Mouse (Mus musculus) heart, embryonic 14.5 days (tissue): ENCODE measurements at regions not wholly inside any gene's neighbourhood (a gene's known extent, or its start where the extent isn't known, plus 50 kb on each side); places are given as distances from the start of the nearest gene placed in this dataset.

Experiments used
- ATAC-seq: fragments of 200-750 bp; cut with Nextera tagmentation; 2 replicates; pipeline ENCODE4 v1.8.0; 2017; ENCODE audit warnings: low read depth, moderate TSS enrichment; ENCODE audit not compliant: insufficient number of reproducible peaks, insufficient read depth, low FRiP score
- H3K27ac ChIP-seq, 2 experiments: fragments of 200-500 bp in 1 of 2; fragments of 300-500 bp in 1 of 2; sonication (generic) in 1 of 2; replicated peaks in 1 of 2; 2 replicates each; pipeline ENCODE4 v1.5.1; 2012 to 2014; ENCODE audit warnings: low read depth in 2 of 2, low read length in 2 of 2, control low read depth in 1 of 2, mild to moderate bottlenecking in 1 of 2, mixed read lengths in 1 of 2; ENCODE audit not compliant: control insufficient read depth in 1 of 2, insufficient read depth in 1 of 2
- H3K27me3 ChIP-seq: fragments of 300-500 bp; sonication (generic); 2 replicates; pipeline ENCODE4 v1.6.1; 2014; ENCODE audit warnings: mild to moderate bottlenecking, low read length, control low read depth; ENCODE audit not compliant: control insufficient read depth, insufficient read depth
- H3K36me3 ChIP-seq: fragments of 300-500 bp; sonication (generic); 2 replicates; pipeline ENCODE4 v1.6.1; 2014; ENCODE audit warnings: mild to moderate bottlenecking, control low read depth, low read length, mixed read lengths; ENCODE audit not compliant: control insufficient read depth, insufficient read depth
- H3K4me1 ChIP-seq, 2 experiments: fragments of 200-500 bp in 1 of 2; fragments of 300-500 bp in 1 of 2; sonication (generic) in 1 of 2; 2 replicates each; pipeline ENCODE4 v1.6.1; 2012 to 2014; ENCODE audit warnings: low read length in 2 of 2, control low read depth in 1 of 2, mixed read lengths in 1 of 2; ENCODE audit not compliant: control insufficient read depth in 2 of 2, insufficient read depth in 2 of 2
- H3K4me2 ChIP-seq: fragments of 300-500 bp; sonication (generic); 2 replicates; pipeline ENCODE4 v1.6.1; 2014; ENCODE audit warnings: mild to moderate bottlenecking, low read length
- H3K4me3 ChIP-seq, 2 experiments: fragments of 200-500 bp in 1 of 2; fragments of 300-500 bp in 1 of 2; sonication (generic) in 1 of 2; 2 replicates each; pipeline ENCODE4 v1.5.1; 2012 to 2014; ENCODE audit warnings: low read length in 2 of 2, mild to moderate bottlenecking in 2 of 2, control low read depth in 1 of 2, low read depth in 1 of 2, moderate library complexity in 1 of 2; ENCODE audit not compliant: control insufficient read depth in 1 of 2, insufficient read depth in 1 of 2
- H3K9ac ChIP-seq: fragments of 300-500 bp; sonication (generic); 2 replicates; pipeline ENCODE4 v1.6.1; 2014; ENCODE audit warnings: mild to moderate bottlenecking, low read length
- H3K9me3 ChIP-seq: fragments of 300-500 bp; sonication (generic); 2 replicates; pipeline ENCODE4 v1.6.1; 2016; ENCODE audit warnings: low read length, control low read depth; ENCODE audit not compliant: control insufficient read depth
- WGBS: fragments of 180-500 bp; shearing (Covaris S2); extraction: QIAGEN DNeasy Blood & Tissue Kit; methylation state at CpG from one replicate; pipeline ENCODE4 v1.1.7; 2014; 5-methylcytosine and 5-hydroxymethylcytosine counted together

DNA sequence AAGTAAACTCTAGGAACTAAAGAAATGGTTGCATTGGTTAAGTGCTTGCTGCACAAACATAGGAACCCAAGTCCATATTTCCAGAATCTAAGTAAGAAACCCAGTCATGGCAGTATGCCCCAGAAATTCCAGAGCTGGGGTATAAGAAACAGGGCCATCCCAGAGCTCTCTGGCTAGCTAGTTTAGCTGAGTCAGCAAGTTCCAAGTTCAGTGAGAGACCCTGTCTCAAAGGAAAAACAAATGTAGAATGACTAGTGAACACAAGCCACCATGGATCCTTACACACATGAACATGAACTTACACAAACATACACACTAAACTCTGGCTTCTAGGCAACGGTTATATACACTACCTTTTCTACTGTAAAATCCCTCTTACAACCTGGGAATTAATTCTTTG, 245.4 kb downstream of the Slc4a3 start:
- Histone ChIP-seq H3K36me3 (no peaks in the 10 kb centered on the region), H3K9ac (no peak overlapping the region), H3K27ac (no peak overlapping the region), H3K4me2 (no peak overlapping the region), H3K4me3 (no peak overlapping the region), H3K4me1 (no peaks in the 10 kb centered on the region), H3K9me3 (0 out of 2 replicates have a peak, but pooled peaks cover 5% of the 10 kb centered on the region), H3K27me3 (no peaks in the 10 kb centered on the region)
- ATAC-seq: no peak
- WGBS: 93% methylated on average over 1 of the region's 1 CpGs

DNA sequence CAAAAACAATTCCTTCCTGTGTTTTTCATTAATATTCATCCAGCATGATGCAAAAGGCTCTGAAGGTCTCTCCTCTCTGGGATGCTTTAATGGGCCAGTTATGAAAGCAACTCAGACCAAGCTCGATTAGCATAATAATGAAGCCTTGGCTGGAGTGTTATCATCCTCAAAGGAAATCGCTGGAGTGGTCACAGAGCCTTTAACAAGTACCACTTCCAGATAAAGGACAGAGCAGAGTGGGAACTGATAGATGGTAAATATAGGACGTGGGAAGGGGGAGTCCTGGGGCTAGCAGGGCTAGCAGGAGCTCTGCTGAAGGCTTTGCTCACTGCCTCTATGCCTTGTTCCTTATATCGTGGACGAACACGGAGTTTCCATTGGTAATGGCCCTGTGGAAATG, 251.7 kb downstream of the Slc4a3 start:
- Histone ChIP-seq H3K4me1 (peaks cover 0 to 11% of the 10 kb centered on the region in 2 experiments; a peak in 2 of 4 replicates), H3K4me2 (no peak overlapping the region), H3K27me3 (no peaks in the 10 kb centered on the region), H3K9me3 (0 out of 2 replicates have a peak, but pooled peaks cover 2% of the 10 kb centered on the region), H3K27ac (no peak overlapping the region), H3K9ac (no peak overlapping the region), H3K4me3 (no peak overlapping the region), H3K36me3 (no peaks in the 10 kb centered on the region)
- 27% methylated on average over 6 of the region's 6 CpGs for WGBS
- no peak for ATAC-seq

DNA sequence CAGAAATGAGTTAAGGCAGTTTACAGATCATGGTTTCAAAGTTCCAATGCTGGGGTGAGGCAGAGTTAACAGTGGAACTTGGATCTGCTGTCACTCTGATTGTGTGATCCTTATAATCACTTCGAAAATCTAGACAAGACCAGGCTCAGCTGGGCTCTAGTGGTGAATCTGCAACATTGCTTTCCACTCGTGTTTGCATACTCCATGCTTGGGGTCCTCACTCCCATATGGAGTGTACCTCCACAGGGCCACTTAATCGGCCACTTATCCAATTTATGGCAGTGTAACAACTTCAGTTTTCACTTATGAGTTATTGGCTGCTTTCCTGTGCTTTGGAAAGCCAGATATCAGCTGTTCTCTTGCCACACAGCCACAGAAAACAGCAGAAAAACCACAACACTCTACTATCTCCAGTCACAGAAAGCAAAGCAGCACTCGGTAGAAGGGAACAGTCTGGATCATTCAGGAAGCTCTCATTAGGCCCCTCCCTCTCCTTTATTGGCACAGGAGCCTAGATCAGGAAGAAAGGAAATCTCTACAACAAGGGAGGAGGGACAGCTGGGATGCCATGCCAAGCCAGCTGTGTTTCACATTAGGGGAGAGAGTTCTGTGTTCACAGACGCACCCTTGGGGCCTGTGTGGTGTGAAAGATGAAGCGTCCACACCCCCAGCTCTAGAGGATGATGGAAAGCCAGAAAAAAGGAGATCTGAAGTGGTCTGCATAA, 252.5 kb downstream of the Slc4a3 start:
- 55% methylated on average over 6 of the region's 6 CpGs for WGBS
- Histone ChIP-seq H3K27me3 (no peaks in the 10 kb centered on the region), H3K4me3 (no peak overlapping the region), H3K9me3 (no peaks in the 10 kb centered on the region), H3K4me1 (peaks cover 0 to 11% of the 10 kb centered on the region in 2 experiments; a peak in 2 of 4 replicates), H3K27ac (no peak overlapping the region), H3K4me2 (no peak overlapping the region), H3K9ac (no peak overlapping the region), H3K36me3 (no peaks in the 10 kb centered on the region)
- ATAC-seq: peak; percentile 43; the same call in 1 of the 2 replicates

DNA sequence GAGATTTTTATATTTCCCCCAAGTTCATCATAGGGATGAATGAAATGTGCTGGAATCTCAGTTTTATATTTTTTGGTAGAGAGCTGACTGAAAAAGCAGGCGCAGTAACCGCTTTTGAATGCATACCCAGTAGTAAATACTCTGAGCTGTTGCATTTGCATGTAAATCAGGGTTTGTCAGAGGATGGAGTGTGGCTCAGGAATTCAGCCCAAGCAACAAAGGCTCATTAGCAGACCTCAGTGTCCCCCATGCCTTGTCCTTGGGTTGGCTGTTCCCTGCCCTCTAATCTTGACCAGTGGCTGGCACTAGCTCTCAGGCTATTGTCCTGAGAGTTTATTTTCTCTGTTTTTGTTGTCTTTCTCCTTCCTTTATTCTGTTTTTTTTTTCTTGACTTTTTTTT, 258.4 kb downstream of the Slc4a3 start:
- Histone ChIP-seq H3K4me3 (no peak overlapping the region), H3K4me1 (no peaks in the 10 kb centered on the region), H3K4me2 (no peak overlapping the region), H3K36me3 (no peaks in the 10 kb centered on the region), H3K9ac (no peak overlapping the region), H3K9me3 (no peaks in the 10 kb centered on the region), H3K27me3 (no peaks in the 10 kb centered on the region), H3K27ac (no peak overlapping the region)
- 59% methylated on average over 2 of the region's 2 CpGs for WGBS
- ATAC-seq: no peak

DNA sequence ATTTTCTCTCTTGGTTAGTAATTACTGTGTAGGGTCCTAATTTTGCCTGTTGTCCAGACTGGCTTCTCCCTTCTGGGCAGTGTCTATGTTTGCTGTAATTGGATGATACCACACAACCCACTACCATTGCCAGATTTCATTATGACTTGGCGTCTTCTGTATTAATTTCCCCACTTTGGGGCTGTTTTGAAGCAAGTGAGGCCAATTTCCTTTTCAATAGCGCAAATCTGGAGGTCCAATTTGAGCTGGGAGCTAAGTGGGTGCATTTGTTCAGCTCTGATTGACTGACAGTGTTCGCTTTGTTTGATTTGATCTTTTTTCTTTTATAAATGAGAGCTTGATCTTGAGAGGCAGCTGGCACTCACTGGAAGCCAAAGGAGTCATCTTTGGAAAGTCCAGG, 266.4 kb downstream of the Slc4a3 start:
- no peaks in the 10 kb centered on the region for H3K9me3 ChIP-seq
- 76% methylated on average over 3 of the region's 3 CpGs for WGBS

DNA sequence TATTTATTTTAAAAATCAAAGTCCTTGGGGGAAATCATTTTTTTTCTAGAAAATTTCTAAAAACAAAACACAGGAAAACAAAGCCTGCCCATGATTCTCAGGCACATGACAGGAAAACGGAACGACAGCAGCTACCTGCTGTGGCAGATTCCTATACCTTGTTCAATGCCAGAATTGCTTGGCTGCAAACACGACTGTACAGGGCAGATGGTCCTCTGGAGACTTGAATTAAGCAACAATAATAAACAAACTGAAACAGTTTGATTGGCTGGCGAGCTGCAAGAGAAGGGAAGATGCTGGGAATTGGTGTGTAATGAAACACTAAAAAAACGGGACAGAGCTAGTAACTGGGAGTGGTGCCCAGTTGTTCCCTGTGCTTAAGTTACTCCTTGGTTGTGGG, 280.1 kb downstream of the Slc4a3 start:
- no peak for ATAC-seq
- Histone ChIP-seq H3K4me1 (no peaks in the 10 kb centered on the region), H3K36me3 (no peaks in the 10 kb centered on the region), H3K4me3 (no peak overlapping the region), H3K27ac (no peak overlapping the region), H3K9me3 (no peaks in the 10 kb centered on the region), H3K4me2 (no peak overlapping the region), H3K27me3 (no peaks in the 10 kb centered on the region), H3K9ac (no peak overlapping the region)
- 66% methylated on average over 5 of the region's 5 CpGs for WGBS

More for the DNA sequence above, 266.4 kb downstream of the Slc4a3 start:
- H3K27ac ChIP-seq: no peak overlapping the region
- H3K36me3 ChIP-seq: no peaks in the 10 kb centered on the region
- H3K9ac ChIP-seq: no peak overlapping the region
- H3K4me1 ChIP-seq: no peaks in the 10 kb centered on the region
- H3K4me3 ChIP-seq: no peak overlapping the region
- H3K4me2 ChIP-seq: no peak overlapping the region
- H3K27me3 ChIP-seq: no peaks in the 10 kb centered on the region
- no peak for ATAC-seq

DNA sequence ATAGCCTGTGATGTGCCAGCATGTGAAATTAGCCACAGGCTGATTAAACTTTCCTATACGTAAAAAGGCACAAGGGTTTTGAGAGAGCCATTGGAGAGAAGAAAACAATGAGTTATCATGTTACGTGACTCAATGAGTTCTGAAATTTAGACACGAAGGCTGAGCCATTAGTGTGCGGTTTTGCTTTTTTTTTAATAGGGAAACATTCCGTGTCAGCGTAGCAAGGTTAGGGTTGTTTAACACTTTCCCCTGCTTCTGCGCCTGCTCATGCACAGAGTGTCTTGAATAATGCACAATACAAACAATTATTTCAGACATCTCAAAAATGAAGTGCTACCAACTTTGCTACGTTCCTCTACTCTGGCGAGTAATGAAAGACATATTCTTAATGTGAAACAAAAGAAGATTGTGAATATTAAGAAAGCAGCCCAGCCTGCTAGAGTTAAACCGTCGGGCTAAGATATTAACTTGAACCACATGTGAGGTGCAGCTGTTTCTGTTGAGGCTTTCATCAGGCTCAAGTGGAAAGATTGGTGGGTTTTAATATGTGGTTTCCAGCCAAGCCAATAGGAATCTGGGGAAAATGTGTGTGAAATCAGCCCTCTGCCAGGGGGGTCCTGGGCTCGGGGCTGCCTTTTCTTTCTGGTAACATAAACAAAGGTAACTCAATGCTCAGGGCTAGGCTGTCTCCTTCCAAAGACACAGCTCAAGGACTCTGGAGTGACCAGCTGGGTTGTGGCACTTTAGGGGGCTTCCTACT, 287.2 kb downstream of the Slc4a3 start:
- H3K9ac ChIP-seq: no peak overlapping the region
- WGBS: 68% methylated on average over 12 of the region's 12 CpGs

More for the DNA sequence above, 287.2 kb downstream of the Slc4a3 start:
- Histone ChIP-seq H3K27ac (no peak overlapping the region), H3K27me3 (no peaks in the 10 kb centered on the region), H3K9me3 (no peaks in the 10 kb centered on the region), H3K36me3 (no peaks in the 10 kb centered on the region), H3K4me3 (no peak overlapping the region), H3K4me1 (no peaks in the 10 kb centered on the region), H3K4me2 (no peak overlapping the region)
- ATAC-seq: no peak
